Mouse (Mus musculus) heart, embryonic 15.5 days (tissue): ENCODE data around the gene Gcnt4. TPM values are rescaled to one million over a fixed set of nuclear protein-coding genes. Genes with fewer than 3 reads are reported as not detected.
A peak's percentile ranks its signal among the peaks of the same experiment; 100 is the strongest.
"Not testable (repeated sequence)": the region's sequence is repeated elsewhere in the genome, so short reads cannot be mapped to it uniquely, and the experiment has no call there.

Source experiments
- ATAC-seq: fragments of 200-750 bp; cut with Nextera tagmentation; replicated peaks from 2 replicates; pipeline ENCODE4 v1.8.0; 2017; ENCODE audit warnings: low read depth, moderate TSS enrichment; ENCODE audit not compliant: insufficient number of reproducible peaks, insufficient read depth, low FRiP score
- H3K27ac ChIP-seq: fragments of 300-500 bp; sonication (generic); 2 replicates; pipeline ENCODE4 v1.5.1; 2015; ENCODE audit warnings: mild to moderate bottlenecking, inconsistent platforms
- H3K27me3 ChIP-seq: fragments of 300-500 bp; sonication (generic); 2 replicates; pipeline ENCODE4 v1.6.1; 2015; ENCODE audit warnings: inconsistent platforms
- H3K36me3 ChIP-seq: fragments of 300-500 bp; sonication (generic); 2 replicates; pipeline ENCODE4 v1.6.1; 2015; ENCODE audit warnings: mild to moderate bottlenecking, inconsistent platforms
- H3K4me1 ChIP-seq: fragments of 300-500 bp; sonication (generic); replicated peaks from 2 replicates; pipeline ENCODE4 v1.6.1; 2015; ENCODE audit warnings: inconsistent platforms
- H3K4me2 ChIP-seq: fragments of 300-500 bp; sonication (generic); 2 replicates; pipeline ENCODE4 v1.6.1; 2015; ENCODE audit warnings: inconsistent platforms, mild to moderate bottlenecking, moderate library complexity
- H3K4me3 ChIP-seq: fragments of 300-500 bp; sonication (generic); 2 replicates; pipeline ENCODE4 v1.5.1; 2015; ENCODE audit warnings: mild to moderate bottlenecking, inconsistent platforms
- H3K9ac ChIP-seq: fragments of 300-500 bp; sonication (generic); 2 replicates; pipeline ENCODE4 v1.6.1; 2015; ENCODE audit warnings: mild to moderate bottlenecking, inconsistent platforms
- H3K9me3 ChIP-seq: fragments of 300-500 bp; sonication (generic); replicated peaks from 2 replicates; pipeline ENCODE4 v1.6.1; 2016; ENCODE audit warnings: inconsistent platforms
- WGBS: fragments of 180-500 bp; shearing (Covaris S2); methylation state at CpG from one replicate; pipeline ENCODE4 v1.1.7; 2015; ENCODE audit warnings: mixed read lengths; 5-methylcytosine and 5-hydroxymethylcytosine counted together
- polyA plus RNA-seq: library from polyadenylated mRNA; unstranded; fragments of >200 nt; fragmentation: Nextera tagmentation; extraction: Ambion mirVana; gene quantifications from 2 replicates; pipeline ENCODE4 v1.2.1, GENCODE M21; 2015

The Gcnt4 gene
- polyA plus RNA-seq, 1 experiment from 2014 or later = 0.23 TPM

- 92% methylated on average over 1 of the region's 1 CpGs for WGBS
- no peak for ATAC-seq
Observed at GRCm38 (mm10) chr13:96927781-96928180, 3.3 kb downstream of the Gcnt4 start.

GRCm38 (mm10) chr13:96928432-96929039 lies 4.0 kb downstream of the Gcnt4 start:
- WGBS = 66% methylated on average over 8 of the region's 8 CpGs
- Histone ChIP-seq H3K36me3 (no peaks in the 10 kb centered on the region), H3K4me2 (no peak overlapping the region), H3K4me3 (no peak overlapping the region), H3K4me1 (peaks cover 10% of the 10 kb centered on the region), H3K9me3 (no peaks in the 10 kb centered on the region), H3K27me3 (peaks cover 19% of the 10 kb centered on the region), H3K27ac (no peak overlapping the region), H3K9ac (no peak overlapping the region)
- no peak for ATAC-seq

More at GRCm38 (mm10) chr13:96927781-96928180, 3.3 kb downstream of the Gcnt4 start:
- Histone ChIP-seq H3K4me2 (no peak overlapping the region), H3K27me3 (peaks cover 22% of the 10 kb centered on the region), H3K36me3 (no peaks in the 10 kb centered on the region), H3K27ac (no peak overlapping the region), H3K4me3 (no peak overlapping the region), H3K9ac (no peak overlapping the region), H3K9me3 (no peaks in the 10 kb centered on the region), H3K4me1 (peaks cover 6% of the 10 kb centered on the region)

GRCm38 (mm10) chr13:96932745-96933144 lies 8.3 kb downstream of the Gcnt4 start:
- Histone ChIP-seq H3K36me3 (no peaks in the 10 kb centered on the region), H3K27me3 (no peaks in the 10 kb centered on the region)
- WGBS = 83% methylated on average over 5 of the region's 5 CpGs

GRCm38 (mm10) chr13:96933367-96933766 lies 8.9 kb downstream of the Gcnt4 start:
- Histone ChIP-seq H3K4me1 (0 out of 2 replicates have a peak, but pooled peaks cover 6% of the 10 kb centered on the region), H3K4me2 (peak overlapping the region; percentile 23; the same call in 1 of the 2 replicates), H3K27me3 (no peaks in the 10 kb centered on the region), H3K36me3 (no peaks in the 10 kb centered on the region), H3K4me3 (no peak overlapping the region), H3K9me3 (no peaks in the 10 kb centered on the region), H3K9ac (no peak overlapping the region), H3K27ac (no peak overlapping the region)
- WGBS = 22% methylated on average over 8 of the region's 8 CpGs
- ATAC-seq = no peak

More at GRCm38 (mm10) chr13:96932745-96933144, 8.3 kb downstream of the Gcnt4 start:
- Histone ChIP-seq H3K9ac (no peak overlapping the region), H3K9me3 (no peaks in the 10 kb centered on the region), H3K4me1 (0 out of 2 replicates have a peak, but pooled peaks cover 6% of the 10 kb centered on the region), H3K4me3 (no peak overlapping the region), H3K4me2 (no peak overlapping the region), H3K27ac (no peak overlapping the region)
- no peak for ATAC-seq

GRCm38 (mm10) chr13:96936173-96936777 lies 11.8 kb downstream of the Gcnt4 start:
- Histone ChIP-seq H3K4me2 (no peak overlapping the region), H3K27me3 (no peaks in the 10 kb centered on the region), H3K4me3 (no peak overlapping the region), H3K36me3 (no peaks in the 10 kb centered on the region), H3K27ac (no peak overlapping the region), H3K4me1 (0 out of 2 replicates have a peak, but pooled peaks cover 6% of the 10 kb centered on the region), H3K9ac (no peak overlapping the region), H3K9me3 (no peaks in the 10 kb centered on the region)
- no peak for ATAC-seq
- WGBS = 69% methylated on average over 6 of the region's 6 CpGs

GRCm38 (mm10) chr13:96937059-96937558 lies 12.6 kb downstream of the Gcnt4 start:
- H3K4me2 ChIP-seq = no peak overlapping the region
- H3K4me3 ChIP-seq = no peak overlapping the region
- no peak overlapping the region for H3K9ac ChIP-seq
- H3K36me3 ChIP-seq = no peaks in the 10 kb centered on the region
- WGBS = 71% methylated on average over 10 of the region's 10 CpGs
- no peaks in the 10 kb centered on the region for H3K27me3 ChIP-seq
- H3K9me3 ChIP-seq = no peaks in the 10 kb centered on the region
- ATAC-seq = no peak
- 0 out of 2 replicates have a peak, but pooled peaks cover 6% of the 10 kb centered on the region for H3K4me1 ChIP-seq
- H3K27ac ChIP-seq = no peak overlapping the region

- Histone ChIP-seq H3K4me3 (no peak overlapping the region), H3K4me2 (no peak overlapping the region), H3K27me3 (no peaks in the 10 kb centered on the region), H3K9ac (no peak overlapping the region), H3K36me3 (no peaks in the 10 kb centered on the region), H3K27ac (no peak overlapping the region), H3K9me3 (no peaks in the 10 kb centered on the region), H3K4me1 (peaks cover 10% of the 10 kb centered on the region)
- 72% methylated on average over 10 of the region's 10 CpGs for WGBS
- no peak for ATAC-seq
Observed at GRCm38 (mm10) chr13:96939680-96940079, 15.2 kb downstream of the Gcnt4 start.

GRCm38 (mm10) chr13:96941481-96941880 lies 17.0 kb downstream of the Gcnt4 start:
- not testable (repeated sequence) for H3K9me3 ChIP-seq, H3K27ac ChIP-seq, H3K4me3 ChIP-seq, H3K4me1 ChIP-seq, H3K9ac ChIP-seq, H3K4me2 ChIP-seq, ATAC-seq, H3K36me3 ChIP-seq, H3K27me3 ChIP-seq
- 83% methylated on average over 11 of the region's 11 CpGs for WGBS

GRCm38 (mm10) chr13:96943571-96943970 lies 19.1 kb downstream of the Gcnt4 start:
- Histone ChIP-seq H3K27me3 (no peaks in the 10 kb centered on the region), H3K9ac (no peak overlapping the region), H3K27ac (no peak overlapping the region), H3K4me2 (no peak overlapping the region), H3K36me3 (no peaks in the 10 kb centered on the region), H3K4me1 (peaks cover 10% of the 10 kb centered on the region), H3K4me3 (no peak overlapping the region), H3K9me3 (no peaks in the 10 kb centered on the region)
- ATAC-seq = no peak
- 40% methylated on average over 3 of the region's 3 CpGs for WGBS

GRCm38 (mm10) chr13:96945748-96946147 lies 21.3 kb downstream of the Gcnt4 start:
- Histone ChIP-seq H3K27ac (no peak overlapping the region), H3K9me3 (no peaks in the 10 kb centered on the region), H3K4me3 (no peak overlapping the region), H3K4me2 (no peak overlapping the region), H3K36me3 (no peaks in the 10 kb centered on the region), H3K4me1 (peaks cover 10% of the 10 kb centered on the region), H3K9ac (no peak overlapping the region), H3K27me3 (no peaks in the 10 kb centered on the region)
- no peak for ATAC-seq
- 81% methylated on average over 4 of the region's 4 CpGs for WGBS

- Histone ChIP-seq H3K36me3 (no peaks in the 10 kb centered on the region), H3K4me3 (no peak overlapping the region), H3K27ac (no peak overlapping the region), H3K27me3 (no peaks in the 10 kb centered on the region), H3K9ac (no peak overlapping the region), H3K4me1 (peaks cover 10% of the 10 kb centered on the region), H3K9me3 (no peaks in the 10 kb centered on the region), H3K4me2 (no peak overlapping the region)
- WGBS = 82% methylated on average over 7 of the region's 7 CpGs
- no peak for ATAC-seq
Observed at GRCm38 (mm10) chr13:96947722-96948121, 23.2 kb downstream of the Gcnt4 start.

GRCm38 (mm10) chr13:96951880-96952279 lies 27.4 kb downstream of the Gcnt4 start:
- WGBS = 53% methylated on average over 2 of the region's 2 CpGs
- Histone ChIP-seq H3K4me2 (no peak overlapping the region), H3K27me3 (no peaks in the 10 kb centered on the region), H3K4me1 (no peaks in the 10 kb centered on the region), H3K27ac (no peak overlapping the region), H3K9me3 (no peaks in the 10 kb centered on the region), H3K9ac (no peak overlapping the region), H3K4me3 (no peak overlapping the region), H3K36me3 (no peaks in the 10 kb centered on the region)
- no peak for ATAC-seq
